Mouse (Mus musculus) kidney, adult 2 months (tissue): ENCODE measurements around the gene Rnf31.

ENCODE experiments used
- CTCF ChIP-seq: fragments of 200-500 bp; conservative IDR thresholded peaks from 2 replicates; pipeline ENCODE4 v1.5.1; 2011; ENCODE audit warnings: low read depth, mild to moderate bottlenecking, control low read depth, low read length, moderate library complexity, mixed read lengths; ENCODE audit not compliant: insufficient read depth, insufficient read length
- POLR2A ChIP-seq: fragments of 200-500 bp; IDR thresholded peaks from one replicate; pipeline ENCODE4 v1.6.1; 2011; ENCODE audit warnings: low read depth, low read length, control low read depth

DNA sequence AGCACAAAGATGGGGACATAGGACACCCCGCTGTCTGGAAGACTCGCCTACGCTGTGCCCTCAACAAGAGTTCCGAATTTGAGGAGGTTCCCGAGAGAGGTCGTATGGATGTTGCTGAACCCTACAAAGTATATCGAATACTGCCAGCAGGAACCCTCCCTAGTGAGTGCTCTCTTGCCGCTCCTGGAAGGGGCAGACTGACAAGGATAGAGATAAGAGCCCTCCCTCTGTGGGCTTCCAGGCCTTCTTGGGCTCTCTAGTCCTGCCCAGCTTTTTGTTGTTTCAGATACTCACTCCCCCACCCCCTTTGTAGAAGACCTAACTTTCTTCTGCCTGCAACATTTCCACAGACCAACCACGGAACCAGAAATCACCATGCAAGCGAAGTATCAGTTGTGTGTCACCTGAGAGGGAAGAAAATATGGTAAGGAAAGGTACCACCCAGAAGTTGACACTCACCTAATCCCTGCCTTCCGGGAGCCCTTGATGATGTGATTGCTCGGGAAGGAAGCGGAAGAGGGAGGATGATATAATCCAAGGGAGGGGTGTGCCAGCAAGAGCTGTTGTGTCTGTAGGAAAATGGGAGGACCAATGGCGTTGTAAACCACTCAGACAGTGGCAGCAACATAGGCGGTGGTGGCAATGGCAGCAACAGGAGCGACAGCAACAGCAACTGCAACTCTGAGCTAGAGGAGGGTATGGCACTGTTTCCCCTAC is 14.4 kb downstream of the Rnf31 start:
- TF ChIP-seq CTCF (no peak), POLR2A (no peak)
